8 mouse cellular contexts compared by ENCODE assay signal in the genomic region with DNA sequence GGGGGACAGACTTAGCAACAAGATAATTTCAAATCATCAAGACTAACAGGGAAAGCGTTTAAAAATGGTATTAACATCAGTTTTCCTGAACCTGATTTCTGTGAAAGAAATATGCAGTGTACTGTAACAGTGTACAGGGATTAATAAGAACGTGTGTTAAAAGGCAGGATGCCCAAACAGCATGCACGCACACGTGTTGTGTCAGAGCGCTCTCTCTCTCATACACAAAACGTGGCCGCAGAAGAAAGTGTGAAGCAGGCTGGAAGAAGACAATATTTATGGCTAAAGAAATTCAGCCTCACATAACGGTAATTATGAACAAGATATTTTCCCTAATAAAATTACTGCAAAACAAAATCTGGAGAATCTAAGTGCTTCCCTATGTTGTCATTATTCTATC. TPM values are rescaled to one million over a fixed set of nuclear protein-coding genes. Genes with fewer than 3 reads are reported as not detected.
DNase-seq lines count a peak whose midpoint lies in the region; ATAC-seq lines count a peak whose summit lies in the region.
"Had no signal": no experiment of that assay in that cellular context is flagged by ENCODE, and none has a peak within 500 bp of the region (broad histone marks: within the 10 kb centered on the region; RNA-seq: fewer than 3 reads in every experiment).

No protein-coding gene starts in this region.

- H3K9me3 ChIP-seq in intestine, embryonic 14.5 days (ENCODE audit: control insufficient read depth, low read length), result no peaks in the 10 kb centered on the region
- H3K9me3 ChIP-seq in intestine, embryonic 16.5 days (ENCODE audit: control insufficient read depth, low read length), result no peaks in the 10 kb centered on the region
- H3K9me3 ChIP-seq in embryonic facial prominence, embryonic 14.5 days (ENCODE audit: control insufficient read depth, low read length), result no peaks in the 10 kb centered on the region
- no peaks in the 10 kb centered on the region for H3K9me3 ChIP-seq in hindbrain, embryonic 13.5 days
- no peaks in the 10 kb centered on the region for H3K9me3 ChIP-seq in midbrain, embryonic 15.5 days

- H3K27ac ChIP-seq in intestine, embryonic 14.5 days (ENCODE audit: low read depth), result no peak overlapping the region
- H3K27ac ChIP-seq in intestine, embryonic 16.5 days (ENCODE audit: low read length), result no peak overlapping the region
- no peak overlapping the region for H3K27ac ChIP-seq in embryonic facial prominence, embryonic 14.5 days (replicated peaks; ENCODE audit: low read depth, low read length)
- H3K27ac ChIP-seq in hindbrain, embryonic 13.5 days, result no peak overlapping the region
- H3K27ac ChIP-seq in midbrain, embryonic 15.5 days, result peak overlapping the region; percentile 81

- no peak overlapping the region for H3K9ac ChIP-seq in intestine, embryonic 14.5 days (ENCODE audit: low read length)
- no peak overlapping the region for H3K9ac ChIP-seq in intestine, embryonic 16.5 days (ENCODE audit: low read depth, low read length)
- no peak overlapping the region for H3K9ac ChIP-seq in embryonic facial prominence, embryonic 14.5 days (ENCODE audit: low read depth, low read length)
- H3K9ac ChIP-seq in hindbrain, embryonic 13.5 days, result no peak overlapping the region
- no peak overlapping the region for H3K9ac ChIP-seq in midbrain, embryonic 15.5 days

- H3K4me3 ChIP-seq in intestine, embryonic 14.5 days (ENCODE audit: low read depth, low read length), result no peak overlapping the region
- H3K4me3 ChIP-seq in intestine, embryonic 16.5 days (ENCODE audit: low read length), result no peak overlapping the region
- H3K4me3 ChIP-seq in embryonic facial prominence, embryonic 14.5 days (ENCODE audit: low read depth, low read length), result peak overlapping the region; percentile 46
- peak overlapping the region; percentile 43 for H3K4me3 ChIP-seq in hindbrain, embryonic 13.5 days
- H3K4me3 ChIP-seq in midbrain, embryonic 15.5 days, result peak overlapping the region; percentile 36

- H3K4me1 ChIP-seq in intestine, embryonic 14.5 days (replicated peaks; ENCODE audit: control insufficient read depth, insufficient read depth, low read length), result peaks cover 5% of the 10 kb centered on the region
- H3K4me1 ChIP-seq in intestine, embryonic 16.5 days (ENCODE audit: control insufficient read depth, insufficient read depth, low read length), result peaks cover 13% of the 10 kb centered on the region
- H3K4me1 ChIP-seq in embryonic facial prominence, embryonic 14.5 days (ENCODE audit: control insufficient read depth, insufficient read depth, low read length), result peaks cover 14% of the 10 kb centered on the region
- H3K4me1 ChIP-seq in hindbrain, embryonic 13.5 days (replicated peaks), result peaks cover 39% of the 10 kb centered on the region
- H3K4me1 ChIP-seq in midbrain, embryonic 15.5 days, result peaks cover 61% of the 10 kb centered on the region

- ATAC-seq in intestine, embryonic 14.5 days (replicated peaks; ENCODE audit: low FRiP score, low TSS enrichment, low read depth), result no peak
- no peak for ATAC-seq in intestine, embryonic 16.5 days
- no peak for ATAC-seq in embryonic facial prominence, embryonic 14.5 days (ENCODE audit: low read depth)
- ATAC-seq in hindbrain, embryonic 13.5 days (ENCODE audit: low FRiP score), result no peak
- no peak for ATAC-seq in midbrain, embryonic 15.5 days (replicated peaks)
- no peak for ATAC-seq in megakaryocyte-erythroid progenitor cell, adult 5-6 weeks (replicated peaks; ENCODE audit: low FRiP score, low TSS enrichment, poor library complexity, severe bottlenecking)

- no peak for DNase-seq in intestine, embryonic 14.5 days (ENCODE audit: low spot score)
- no peak for DNase-seq in embryonic facial prominence, embryonic 14.5 days (ENCODE audit: low spot score)
- no peak for DNase-seq in cerebellum, adult 11 months
- DNase-seq: cerebellum, adult 8-10 months had no signal

- no peaks in the 10 kb centered on the region for H3K36me3 ChIP-seq in intestine, embryonic 14.5 days (ENCODE audit: control insufficient read depth, insufficient read depth, low read length)
- H3K36me3 ChIP-seq in intestine, embryonic 16.5 days (ENCODE audit: control insufficient read depth, insufficient read depth, low read length), result no peaks in the 10 kb centered on the region
- H3K36me3 ChIP-seq in embryonic facial prominence, embryonic 14.5 days (ENCODE audit: control insufficient read depth, insufficient read depth, low read length), result no peaks in the 10 kb centered on the region
- no peaks in the 10 kb centered on the region for H3K36me3 ChIP-seq in hindbrain, embryonic 13.5 days
- no peaks in the 10 kb centered on the region for H3K36me3 ChIP-seq in midbrain, embryonic 15.5 days (replicated peaks)

- peak overlapping the region; percentile 63; the same call in 1 of the 2 replicates for H3K4me2 ChIP-seq in intestine, embryonic 14.5 days (ENCODE audit: low read length)
- no peak overlapping the region for H3K4me2 ChIP-seq in intestine, embryonic 16.5 days (ENCODE audit: low read depth, low read length)
- peak overlapping the region; percentile 93 for H3K4me2 ChIP-seq in embryonic facial prominence, embryonic 14.5 days (ENCODE audit: low read depth, low read length)
- H3K4me2 ChIP-seq in hindbrain, embryonic 13.5 days, result peak overlapping the region; percentile 64; the same call in 1 of the 2 replicates
- peak overlapping the region; percentile 70 for H3K4me2 ChIP-seq in midbrain, embryonic 15.5 days

- peaks cover 77% of the 10 kb centered on the region for H3K27me3 ChIP-seq in intestine, embryonic 14.5 days (replicated peaks; ENCODE audit: control insufficient read depth, insufficient read depth, low read length)
- peaks cover 61% of the 10 kb centered on the region for H3K27me3 ChIP-seq in intestine, embryonic 16.5 days (replicated peaks; ENCODE audit: control insufficient read depth, insufficient read depth, low read length)
- H3K27me3 ChIP-seq in embryonic facial prominence, embryonic 14.5 days (replicated peaks; ENCODE audit: control insufficient read depth, insufficient read depth, low read length), result peaks cover 54% of the 10 kb centered on the region
- peaks cover 91% of the 10 kb centered on the region for H3K27me3 ChIP-seq in hindbrain, embryonic 13.5 days
- H3K27me3 ChIP-seq in midbrain, embryonic 15.5 days (replicated peaks), result 0 out of 2 replicates have a peak, but pooled peaks cover 4% of the 10 kb centered on the region

- WGBS in intestine, embryonic 14.5 days, result 61% methylated on average over 8 of the region's 8 CpGs
- WGBS in intestine, embryonic 16.5 days, result 56% methylated on average over 8 of the region's 8 CpGs
- WGBS in embryonic facial prominence, embryonic 14.5 days, result 43% methylated on average over 8 of the region's 8 CpGs
- 51% methylated on average over 8 of the region's 8 CpGs for WGBS in hindbrain, embryonic 13.5 days
- WGBS in midbrain, embryonic 15.5 days, result 36% methylated on average over 8 of the region's 8 CpGs

RNA-seq across cellular contexts. Expression of a gene that starts 4.9 kb away (rescaled TPM):
- 0.69 and 0.71 TPM in 2 replicates for polyA plus RNA-seq in intestine, embryonic 14.5 days (2014; fragmentation: Nextera tagmentation; extraction: Ambion mirVana)
- 0.28 and 0.31 TPM in 2 replicates for polyA plus RNA-seq in intestine, embryonic 16.5 days (2015; fragmentation: Nextera tagmentation; extraction: Ambion mirVana)
- 25.9 and 32.2 TPM in 2 replicates for polyA plus RNA-seq in embryonic facial prominence, embryonic 14.5 days (2014; fragmentation: Nextera tagmentation; extraction: Ambion mirVana)
- 13.5 and 13.6 TPM in 2 replicates for polyA plus RNA-seq in hindbrain, embryonic 13.5 days (2015; fragmentation: Nextera tagmentation; extraction: Ambion mirVana)
- polyA plus RNA-seq in midbrain, embryonic 15.5 days (2015; fragmentation: Nextera tagmentation; extraction: Ambion mirVana), result 71.4 and 79.6 TPM in 2 replicates
- 7.2 and 47.8 TPM in 2 replicates for total RNA-seq in megakaryocyte-erythroid progenitor cell, adult 5-6 weeks (2014; fragmentation: Nextera tagmentation)
- 0.23 and 0.34 TPM in 2 replicates for total RNA-seq in megakaryocyte-erythroid progenitor cell, adult 5-6 weeks (2017)

Comparison
In these comparisons a context has a peak if more than half of its experiments do, and no peak if none do; other contexts are left out.
1. H3K4me3 ChIP-seq: peak in embryonic facial prominence, embryonic 14.5 days (single experiment), hindbrain, embryonic 13.5 days (single experiment) and midbrain, embryonic 15.5 days (single experiment); none in intestine, embryonic 14.5 days (single experiment) and intestine, embryonic 16.5 days (single experiment).